Mouse (Mus musculus) CD4-positive, CD25-positive, alpha-beta regulatory T cell (primary cell): Measurements from ENCODE around the gene Olfr434. TPM values are rescaled to one million over a fixed set of nuclear protein-coding genes. Genes with fewer than 3 reads are reported as not detected.

Experiments
- polyA plus RNA-seq: library from polyadenylated mRNA; unstranded; fragments of 100-300 nt; shearing (Covaris generic); gene quantifications from one replicate; pipeline ENCODE4 v1.2.1, GENCODE M21; 2017

Gene Olfr434
- polyA plus RNA-seq, result not detected

DNA sequence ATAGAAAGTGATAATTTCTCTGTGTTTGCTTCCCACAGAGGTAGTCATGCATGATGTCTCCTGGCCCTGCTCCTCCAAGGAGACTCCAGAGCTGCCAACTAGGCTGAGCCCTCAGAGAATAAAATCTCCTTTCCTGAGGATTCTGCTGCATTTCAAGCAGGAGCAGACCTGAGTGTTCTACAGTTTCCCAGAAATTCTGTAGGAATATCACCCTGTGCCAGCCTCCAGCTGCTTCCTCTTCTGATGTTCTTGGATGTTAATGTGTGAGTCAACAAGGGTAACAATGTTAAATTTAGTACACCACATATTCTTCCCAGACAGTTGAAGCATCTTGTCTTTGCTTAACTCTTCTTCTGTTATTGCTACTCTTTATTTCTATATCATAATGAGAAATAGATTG lies at the start of gene Olfr434:
Gene Olfr434 (plus strand): TSS at position 149 of the 400 bp plus-strand sequence.

DNA sequence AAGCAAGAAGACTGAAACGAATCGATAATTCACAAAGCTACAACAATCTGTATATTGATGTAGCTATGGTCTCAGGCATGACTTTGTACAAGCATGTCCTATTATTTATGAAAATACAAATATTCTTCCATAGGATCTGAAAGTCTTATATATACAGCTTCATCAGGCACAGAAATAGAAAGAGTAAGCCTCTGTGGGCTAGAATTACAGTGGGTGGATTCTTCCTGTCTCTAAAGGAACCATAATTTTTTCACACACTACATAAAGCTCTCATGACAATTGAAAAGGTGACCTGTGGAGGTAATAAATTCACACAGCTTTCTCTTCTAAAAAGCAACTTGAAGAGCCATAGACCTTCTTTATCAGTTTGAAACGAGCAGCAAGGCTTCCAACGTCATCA lies 41.0 kb upstream of the Olfr434 start, which contains the start of gene Olfr13:
Gene Olfr13 (plus strand): TSS at position 301 of the 400 bp plus-strand sequence.

DNA sequence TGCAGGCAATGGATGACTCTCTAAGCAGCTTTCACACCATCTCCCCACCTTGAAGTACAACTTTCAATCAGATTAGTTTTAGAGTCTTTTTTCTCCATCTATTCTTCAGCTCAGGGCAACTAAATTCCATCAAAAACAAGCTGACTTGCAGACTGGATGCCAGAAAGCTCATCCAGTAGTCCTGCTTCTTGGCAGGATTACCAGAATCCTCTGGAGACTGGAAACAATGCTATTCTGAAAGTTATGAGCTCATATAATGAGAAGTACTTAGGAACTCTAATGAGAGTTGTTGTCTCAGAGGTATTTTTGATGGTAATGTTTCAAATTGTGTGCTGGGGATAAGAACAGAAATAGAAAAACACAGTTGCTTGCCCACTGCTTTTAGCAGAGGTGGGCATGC lies 16.0 kb upstream of the Olfr434 start, which contains the start of gene Olfr435:
Gene Olfr435 (plus strand): TSS at position 366 of the 400 bp plus-strand sequence.

DNA sequence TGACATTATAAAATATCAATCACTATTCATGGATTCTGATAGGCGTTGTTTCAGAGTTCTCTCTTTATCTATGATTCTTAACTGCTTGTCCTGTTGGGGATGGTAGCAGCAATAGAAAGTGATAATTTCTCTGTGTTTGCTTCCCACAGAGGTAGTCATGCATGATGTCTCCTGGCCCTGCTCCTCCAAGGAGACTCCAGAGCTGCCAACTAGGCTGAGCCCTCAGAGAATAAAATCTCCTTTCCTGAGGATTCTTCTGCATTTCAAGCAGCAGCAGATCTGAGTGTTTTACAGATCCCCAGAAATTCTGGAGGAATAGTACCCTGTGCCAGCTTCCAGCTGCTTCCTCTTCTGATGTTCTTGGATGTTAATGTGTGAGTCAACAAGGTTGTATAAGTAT lies 18.4 kb downstream of the Olfr434 start, which contains the start of gene Olfr47:
Gene Olfr47 (plus strand): TSS at position 275 of the 400 bp plus-strand sequence.

DNA sequence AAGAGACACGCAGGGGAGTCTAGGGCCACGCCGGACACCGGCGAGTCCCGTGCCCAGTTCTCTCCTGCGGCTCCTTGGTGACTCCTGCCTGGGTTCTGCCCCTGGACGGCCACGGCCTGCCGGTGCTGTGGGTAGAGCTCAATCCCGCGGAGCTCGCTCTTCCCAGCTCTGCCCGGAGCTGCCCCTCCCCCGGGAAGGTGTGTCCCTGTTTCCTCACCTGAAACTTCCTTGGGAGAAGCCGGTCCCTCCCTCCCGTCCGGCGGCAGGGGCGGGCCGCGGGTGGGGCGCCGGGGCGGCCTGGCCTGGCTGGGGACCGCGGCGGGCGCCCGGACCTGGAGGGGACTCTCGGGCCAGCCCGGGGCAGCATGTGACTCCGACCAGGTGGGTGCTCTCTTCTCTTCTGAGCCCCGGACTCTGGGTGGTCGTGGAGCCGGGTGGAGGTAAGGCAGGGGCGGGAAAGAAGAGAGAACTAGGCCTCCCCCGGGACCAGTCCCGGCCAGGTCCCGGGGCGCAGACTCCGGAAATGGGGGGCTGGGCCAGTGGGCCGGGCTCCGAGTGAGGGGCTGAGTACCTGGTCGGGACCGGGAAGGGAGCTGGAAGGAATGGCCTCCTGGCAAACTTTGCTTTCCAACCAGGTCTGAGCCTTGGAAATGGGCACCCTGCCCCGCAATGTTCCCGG lies 52.7 kb downstream of the Olfr434 start, which contains the start of gene Arhgef5:
Gene Arhgef5 (plus strand): TSS at position 220 of the 679 bp plus-strand sequence.

Other genes with a start within 250 kb of the Olfr434 start
- gene Olfr441, start 106.7 kb upstream of the Olfr434 start, polyA plus RNA-seq, result not detected
- 0.06 TPM for gene Olfr237-ps1, start 66.5 kb upstream of the Olfr434 start, polyA plus RNA-seq
- gene Olfr437, start 49.7 kb upstream of the Olfr434 start, polyA plus RNA-seq, result not detected
- gene Olfr13, start 40.9 kb upstream of the Olfr434 start, polyA plus RNA-seq, result not detected
- gene Olfr435, start 15.9 kb upstream of the Olfr434 start, polyA plus RNA-seq, result not detected
- gene Olfr47, start 18.5 kb downstream of the Olfr434 start, polyA plus RNA-seq, result not detected
- 4.1 TPM for gene Arhgef5, start 52.6 kb downstream of the Olfr434 start, polyA plus RNA-seq
- gene Nobox, start 96.5 kb downstream of the Olfr434 start, polyA plus RNA-seq, result not detected